Mouse (Mus musculus): ENCODE data around the gene Cyb5r2. TPM values are rescaled to one million over a fixed set of nuclear protein-coding genes. Genes with fewer than 3 reads are reported as not detected.

Cyb5r2 gene
- 0.16 and 0.37 TPM in 2 replicates for polyA plus RNA-seq (2016; fragmentation: Nextera tagmentation; extraction: Ambion mirVana)

- Histone ChIP-seq H3K9ac (replicated peaks) (peak within 1 kb of the TSS; percentile 54), H3K36me3 (no peaks in the 10 kb centered on the region), H3K27me3 (no peaks in the 10 kb centered on the region), H3K27ac (no peak within 1 kb of the TSS), H3K4me3 (replicated peaks) (peak within 1 kb of the TSS; percentile 36), H3K4me1 (replicated peaks) (peaks cover 8% of the 10 kb centered on the region; the same call in 1 of the 2 replicates), H3K9me3 (no peaks in the 10 kb centered on the region), H3K4me2 (peak within 1 kb of the TSS; percentile 60)
- peak; percentile 67; the same call in 1 of the 2 replicates for ATAC-seq (ENCODE audit: insufficient number of reproducible peaks, insufficient read depth, low FRiP score, low TSS enrichment, low read depth)
- WGBS: 9% methylated on average over 23 of the region's 23 CpGs
These were observed at the start of gene Cyb5r2 for GRCm38 (mm10) chr7:107757308-107758151. Cyb5r2 (minus strand) TSS chr7:107758032.

- ATAC-seq (ENCODE audit: insufficient number of reproducible peaks, insufficient read depth, low FRiP score, low TSS enrichment, low read depth): no peak
- H3K27me3 ChIP-seq: no peaks in the 10 kb centered on the region
- H3K9ac ChIP-seq (replicated peaks): no peak overlapping the region
- H3K4me1 ChIP-seq (replicated peaks): no peaks in the 10 kb centered on the region
- H3K9me3 ChIP-seq: peaks cover 12% of the 10 kb centered on the region; the same call in 1 of the 2 replicates
- no peaks in the 10 kb centered on the region for H3K36me3 ChIP-seq
- 41% methylated on average over 3 of the region's 3 CpGs for WGBS
- no peak overlapping the region for H3K4me3 ChIP-seq (replicated peaks)
- H3K27ac ChIP-seq: 0 out of 2 replicates have a peak overlapping the region, but pooled peaks have one; percentile 62
- no peak overlapping the region for H3K4me2 ChIP-seq
These were observed 44.3 kb upstream of the Cyb5r2 start for GRCm38 (mm10) chr7:107802138-107802537.

GRCm38 (mm10) chr7:107801108-107801507 lies 43.3 kb upstream of the Cyb5r2 start, which contains the start of gene Ovch2:
Ovch2 (minus strand) TSS chr7:107801208.
- ATAC-seq (ENCODE audit: insufficient number of reproducible peaks, insufficient read depth, low FRiP score, low TSS enrichment, low read depth): no peak
- H3K4me1 ChIP-seq (replicated peaks): no peaks in the 10 kb centered on the region
- H3K27ac ChIP-seq: no peak within 1 kb of the TSS
- no peaks in the 10 kb centered on the region for H3K36me3 ChIP-seq
- no peak within 1 kb of the TSS for H3K9ac ChIP-seq (replicated peaks)
- no peak within 1 kb of the TSS for H3K4me2 ChIP-seq
- WGBS: 86% methylated on average over 2 of the region's 2 CpGs
- H3K27me3 ChIP-seq: no peaks in the 10 kb centered on the region
- no peak within 1 kb of the TSS for H3K4me3 ChIP-seq (replicated peaks)
- H3K9me3 ChIP-seq: peaks cover 5% of the 10 kb centered on the region; the same call in 1 of the 2 replicates

GRCm38 (mm10) chr7:107796500-107796899 lies 38.7 kb upstream of the Cyb5r2 start:
- Histone ChIP-seq H3K9me3 (no peaks in the 10 kb centered on the region), H3K27me3 (no peaks in the 10 kb centered on the region), H3K4me1 (replicated peaks) (no peaks in the 10 kb centered on the region), H3K27ac (no peak overlapping the region), H3K4me2 (no peak overlapping the region), H3K9ac (replicated peaks) (no peak overlapping the region), H3K36me3 (no peaks in the 10 kb centered on the region), H3K4me3 (replicated peaks) (no peak overlapping the region)
- ATAC-seq (ENCODE audit: insufficient number of reproducible peaks, insufficient read depth, low FRiP score, low TSS enrichment, low read depth): no peak
- 82% methylated on average over 2 of the region's 2 CpGs for WGBS

GRCm38 (mm10) chr7:107787977-107788620 lies 30.3 kb upstream of the Cyb5r2 start:
- H3K9ac ChIP-seq (replicated peaks): no peak overlapping the region
- H3K27ac ChIP-seq: no peak overlapping the region
- no peak for ATAC-seq (ENCODE audit: insufficient number of reproducible peaks, insufficient read depth, low FRiP score, low TSS enrichment, low read depth)
- no peaks in the 10 kb centered on the region for H3K36me3 ChIP-seq
- H3K4me2 ChIP-seq: no peak overlapping the region
- no peaks in the 10 kb centered on the region for H3K4me1 ChIP-seq (replicated peaks)
- WGBS: 60% methylated on average over 3 of the region's 3 CpGs
- H3K27me3 ChIP-seq: no peaks in the 10 kb centered on the region
- H3K4me3 ChIP-seq (replicated peaks): no peak overlapping the region
- H3K9me3 ChIP-seq: no peaks in the 10 kb centered on the region

- no peak overlapping the region for H3K9ac ChIP-seq (replicated peaks)
- no peak for ATAC-seq (ENCODE audit: insufficient number of reproducible peaks, insufficient read depth, low FRiP score, low TSS enrichment, low read depth)
- H3K27ac ChIP-seq: no peak overlapping the region
- no peak overlapping the region for H3K4me2 ChIP-seq
- no peaks in the 10 kb centered on the region for H3K4me1 ChIP-seq (replicated peaks)
- no peaks in the 10 kb centered on the region for H3K9me3 ChIP-seq
- no peaks in the 10 kb centered on the region for H3K27me3 ChIP-seq
- no peak overlapping the region for H3K4me3 ChIP-seq (replicated peaks)
- no peaks in the 10 kb centered on the region for H3K36me3 ChIP-seq
- WGBS: 42% methylated on average over 4 of the region's 4 CpGs
These were observed 21.8 kb upstream of the Cyb5r2 start for GRCm38 (mm10) chr7:107779611-107780010.

GRCm38 (mm10) chr7:107778216-107778615 lies 20.4 kb upstream of the Cyb5r2 start:
- 81% methylated on average over 1 of the region's 1 CpGs for WGBS

GRCm38 (mm10) chr7:107770812-107771211 lies 13.0 kb upstream of the Cyb5r2 start:
- Histone ChIP-seq H3K9me3 (no peaks in the 10 kb centered on the region), H3K36me3 (no peaks in the 10 kb centered on the region), H3K4me1 (replicated peaks) (no peaks in the 10 kb centered on the region), H3K9ac (replicated peaks) (no peak overlapping the region), H3K4me2 (no peak overlapping the region), H3K4me3 (replicated peaks) (no peak overlapping the region), H3K27ac (no peak overlapping the region), H3K27me3 (no peaks in the 10 kb centered on the region)
- ATAC-seq (ENCODE audit: insufficient number of reproducible peaks, insufficient read depth, low FRiP score, low TSS enrichment, low read depth): no peak
- 71% methylated on average over 6 of the region's 6 CpGs for WGBS

More at GRCm38 (mm10) chr7:107778216-107778615, 20.4 kb upstream of the Cyb5r2 start:
- no peaks in the 10 kb centered on the region for H3K27me3 ChIP-seq
- no peak for ATAC-seq (ENCODE audit: insufficient number of reproducible peaks, insufficient read depth, low FRiP score, low TSS enrichment, low read depth)
- H3K4me3 ChIP-seq (replicated peaks): no peak overlapping the region
- H3K27ac ChIP-seq: no peak overlapping the region
- H3K9me3 ChIP-seq: no peaks in the 10 kb centered on the region
- no peak overlapping the region for H3K9ac ChIP-seq (replicated peaks)
- H3K4me1 ChIP-seq (replicated peaks): no peaks in the 10 kb centered on the region
- H3K36me3 ChIP-seq: no peaks in the 10 kb centered on the region
- H3K4me2 ChIP-seq: no peak overlapping the region

GRCm38 (mm10) chr7:107756748-107757147 lies 1.1 kb downstream of the Cyb5r2 start:
- peaks cover 8% of the 10 kb centered on the region; the same call in 1 of the 2 replicates for H3K4me1 ChIP-seq (replicated peaks)
- no peak overlapping the region for H3K4me3 ChIP-seq (replicated peaks)
- no peak overlapping the region for H3K27ac ChIP-seq
- H3K36me3 ChIP-seq: no peaks in the 10 kb centered on the region
- no peaks in the 10 kb centered on the region for H3K9me3 ChIP-seq
- no peak overlapping the region for H3K9ac ChIP-seq (replicated peaks)
- WGBS: 84% methylated on average over 2 of the region's 2 CpGs
- H3K4me2 ChIP-seq: no peak overlapping the region
- H3K27me3 ChIP-seq: no peaks in the 10 kb centered on the region
- ATAC-seq (ENCODE audit: insufficient number of reproducible peaks, insufficient read depth, low FRiP score, low TSS enrichment, low read depth): no peak

- H3K4me2 ChIP-seq: no peak overlapping the region
- no peaks in the 10 kb centered on the region for H3K9me3 ChIP-seq
- no peak overlapping the region for H3K27ac ChIP-seq
- H3K4me3 ChIP-seq (replicated peaks): no peak overlapping the region
- H3K4me1 ChIP-seq (replicated peaks): peaks cover 8% of the 10 kb centered on the region; the same call in 1 of the 2 replicates
- H3K36me3 ChIP-seq: no peaks in the 10 kb centered on the region
- WGBS: 80% methylated on average over 3 of the region's 3 CpGs
- H3K27me3 ChIP-seq: no peaks in the 10 kb centered on the region
- ATAC-seq (ENCODE audit: insufficient number of reproducible peaks, insufficient read depth, low FRiP score, low TSS enrichment, low read depth): no peak
- H3K9ac ChIP-seq (replicated peaks): no peak overlapping the region
These were observed 1.9 kb downstream of the Cyb5r2 start for GRCm38 (mm10) chr7:107755905-107756304.

- no peak overlapping the region for H3K9ac ChIP-seq (replicated peaks)
- 0 out of 2 replicates have a peak, but pooled peaks cover 5% of the 10 kb centered on the region for H3K36me3 ChIP-seq
- no peaks in the 10 kb centered on the region for H3K9me3 ChIP-seq
- H3K4me2 ChIP-seq: no peak overlapping the region
- ATAC-seq (ENCODE audit: insufficient number of reproducible peaks, insufficient read depth, low FRiP score, low TSS enrichment, low read depth): no peak
- H3K4me3 ChIP-seq (replicated peaks): no peak overlapping the region
- H3K27me3 ChIP-seq: no peaks in the 10 kb centered on the region
- no peak overlapping the region for H3K27ac ChIP-seq
- 77% methylated on average over 10 of the region's 10 CpGs for WGBS
- no peaks in the 10 kb centered on the region; the same call in 1 of the 2 replicates for H3K4me1 ChIP-seq (replicated peaks)
These were observed 5.8 kb downstream of the Cyb5r2 start for GRCm38 (mm10) chr7:107752031-107752520.

All from limb, embryonic 12.5 days (tissue).